Mouse (Mus musculus): ENCODE data around the gene Dcaf6. TPM values are rescaled to one million over a fixed set of nuclear protein-coding genes. Genes with fewer than 3 reads are reported as not detected.

Dcaf6 gene
- polyA plus RNA-seq, 1 experiment: 27.1 TPM

- TF ChIP-seq POLR2A (IDR thresholded peaks at IDR 0.05; ENCODE audit: borderline replicate concordance, low read depth, low read length) (no peak), CTCF (IDR thresholded peaks at IDR 0.05; ENCODE audit: low read depth, low read length) (no peak)
- Histone ChIP-seq H3K4me1 (ENCODE audit: control insufficient read depth, insufficient read depth, low read length) (no peaks in the 10 kb centered on the region), H3K4me3 (ENCODE audit: insufficient read depth, low read length) (no peak overlapping the region), H3K27ac (ENCODE audit: insufficient read depth, low read depth, low read length) (no peak overlapping the region)
These were observed 74.3 kb downstream of the Dcaf6 start for GRCm38 (mm10) chr1:165385810-165386524.

- TF ChIP-seq CTCF (IDR thresholded peaks at IDR 0.05; ENCODE audit: low read depth, low read length) (no peak), POLR2A (IDR thresholded peaks at IDR 0.05; ENCODE audit: borderline replicate concordance, low read depth, low read length) (no peak)
- Histone ChIP-seq H3K4me3 (ENCODE audit: insufficient read depth, low read length) (no peak overlapping the region), H3K4me1 (ENCODE audit: control insufficient read depth, insufficient read depth, low read length) (no peaks in the 10 kb centered on the region), H3K27ac (ENCODE audit: insufficient read depth, low read depth, low read length) (no peak overlapping the region)
These were observed 86.4 kb downstream of the Dcaf6 start for GRCm38 (mm10) chr1:165373839-165374238.

GRCm38 (mm10) chr1:165370990-165371389 is 89.3 kb downstream of the Dcaf6 start:
- Histone ChIP-seq H3K4me1 (ENCODE audit: control insufficient read depth, insufficient read depth, low read length) (no peaks in the 10 kb centered on the region), H3K4me3 (ENCODE audit: insufficient read depth, low read length) (no peak overlapping the region), H3K27ac (ENCODE audit: insufficient read depth, low read depth, low read length) (no peak overlapping the region)
- no peak for TF ChIP-seq POLR2A (IDR thresholded peaks at IDR 0.05; ENCODE audit: borderline replicate concordance, low read depth, low read length)
- TF ChIP-seq CTCF (IDR thresholded peaks at IDR 0.05; ENCODE audit: low read depth, low read length): no peak

GRCm38 (mm10) chr1:165365057-165365456 is 95.2 kb downstream of the Dcaf6 start:
- TF ChIP-seq POLR2A (IDR thresholded peaks at IDR 0.05; ENCODE audit: borderline replicate concordance, low read depth, low read length): no peak
- TF ChIP-seq CTCF (IDR thresholded peaks at IDR 0.05; ENCODE audit: low read depth, low read length): no peak
- peaks cover 6% of the 10 kb centered on the region for H3K4me1 ChIP-seq (ENCODE audit: control insufficient read depth, insufficient read depth, low read length)
- no peak overlapping the region for H3K27ac ChIP-seq (ENCODE audit: insufficient read depth, low read depth, low read length)
- no peak overlapping the region for H3K4me3 ChIP-seq (ENCODE audit: insufficient read depth, low read length)

GRCm38 (mm10) chr1:165363271-165363670 is 97.0 kb downstream of the Dcaf6 start:
- peaks cover 6% of the 10 kb centered on the region for H3K4me1 ChIP-seq (ENCODE audit: control insufficient read depth, insufficient read depth, low read length)
- peak overlapping the region; percentile 47 for H3K27ac ChIP-seq (ENCODE audit: insufficient read depth, low read depth, low read length)
- no peak for TF ChIP-seq POLR2A (IDR thresholded peaks at IDR 0.05; ENCODE audit: borderline replicate concordance, low read depth, low read length)
- no peak overlapping the region for H3K4me3 ChIP-seq (ENCODE audit: insufficient read depth, low read length)

GRCm38 (mm10) chr1:165356347-165356746 is 103.9 kb downstream of the Dcaf6 start:
- no peak for TF ChIP-seq CTCF (IDR thresholded peaks at IDR 0.05; ENCODE audit: low read depth, low read length)
- no peak for TF ChIP-seq POLR2A (IDR thresholded peaks at IDR 0.05; ENCODE audit: borderline replicate concordance, low read depth, low read length)
- no peak overlapping the region for H3K4me3 ChIP-seq (ENCODE audit: insufficient read depth, low read length)
- no peaks in the 10 kb centered on the region for H3K4me1 ChIP-seq (ENCODE audit: control insufficient read depth, insufficient read depth, low read length)
- H3K27ac ChIP-seq (ENCODE audit: insufficient read depth, low read depth, low read length): no peak overlapping the region

GRCm38 (mm10) chr1:165348627-165349026 is 111.6 kb downstream of the Dcaf6 start:
- Histone ChIP-seq H3K4me1 (ENCODE audit: control insufficient read depth, insufficient read depth, low read length) (peaks cover 2% of the 10 kb centered on the region), H3K4me3 (ENCODE audit: insufficient read depth, low read length) (no peak overlapping the region), H3K27ac (ENCODE audit: insufficient read depth, low read depth, low read length) (no peak overlapping the region)
- TF ChIP-seq CTCF (IDR thresholded peaks at IDR 0.05; ENCODE audit: low read depth, low read length): no peak
- no peak for TF ChIP-seq POLR2A (IDR thresholded peaks at IDR 0.05; ENCODE audit: borderline replicate concordance, low read depth, low read length)

GRCm38 (mm10) chr1:165344453-165344852 is 115.8 kb downstream of the Dcaf6 start:
- H3K4me1 ChIP-seq (ENCODE audit: control insufficient read depth, insufficient read depth, low read length): peaks cover 2% of the 10 kb centered on the region
- H3K27ac ChIP-seq (ENCODE audit: insufficient read depth, low read depth, low read length): no peak overlapping the region
- TF ChIP-seq POLR2A (IDR thresholded peaks at IDR 0.05; ENCODE audit: borderline replicate concordance, low read depth, low read length): no peak
- no peak for TF ChIP-seq CTCF (IDR thresholded peaks at IDR 0.05; ENCODE audit: low read depth, low read length)
- H3K4me3 ChIP-seq (ENCODE audit: insufficient read depth, low read length): no peak overlapping the region

- Histone ChIP-seq H3K4me3 (ENCODE audit: insufficient read depth, low read length) (no peak overlapping the region), H3K4me1 (ENCODE audit: control insufficient read depth, insufficient read depth, low read length) (peaks cover 2% of the 10 kb centered on the region), H3K27ac (ENCODE audit: insufficient read depth, low read depth, low read length) (no peak overlapping the region)
- no peak for TF ChIP-seq CTCF (IDR thresholded peaks at IDR 0.05; ENCODE audit: low read depth, low read length)
- no peak for TF ChIP-seq POLR2A (IDR thresholded peaks at IDR 0.05; ENCODE audit: borderline replicate concordance, low read depth, low read length)
These were observed 118.1 kb downstream of the Dcaf6 start for GRCm38 (mm10) chr1:165342126-165342525.

GRCm38 (mm10) chr1:165332797-165333196 is 127.5 kb downstream of the Dcaf6 start:
- no peaks in the 10 kb centered on the region for H3K4me1 ChIP-seq (ENCODE audit: control insufficient read depth, insufficient read depth, low read length)
- no peak overlapping the region for H3K27ac ChIP-seq (ENCODE audit: insufficient read depth, low read depth, low read length)
- H3K4me3 ChIP-seq (ENCODE audit: insufficient read depth, low read length): no peak overlapping the region
- no peak for TF ChIP-seq POLR2A (IDR thresholded peaks at IDR 0.05; ENCODE audit: borderline replicate concordance, low read depth, low read length)
- TF ChIP-seq CTCF (IDR thresholded peaks at IDR 0.05; ENCODE audit: low read depth, low read length): no peak
